ENCODE assay signal across 16 mouse cellular contexts in the genomic region with DNA sequence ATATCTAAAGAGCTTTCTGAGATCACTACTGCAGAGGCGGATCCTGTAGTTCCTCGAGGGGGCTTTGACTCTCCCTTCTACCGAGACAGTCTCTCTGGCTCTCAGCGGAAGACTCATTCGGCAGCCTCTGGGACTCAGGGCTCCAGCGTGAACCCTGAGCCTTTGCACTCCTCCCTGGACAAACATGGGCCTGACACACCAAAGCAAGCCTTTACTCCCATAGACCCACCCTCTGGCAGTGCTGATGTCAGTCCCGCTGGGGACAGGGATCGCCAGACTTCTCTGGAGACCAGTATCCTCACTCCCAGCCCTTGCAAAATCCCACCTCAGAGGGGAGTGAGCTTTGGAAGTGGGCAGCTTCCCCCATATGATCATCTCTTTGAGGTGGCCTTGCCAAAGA. TPM values are rescaled to one million over a fixed set of nuclear protein-coding genes. Genes with fewer than 3 reads are reported as not detected.
"Had no signal": no experiment of that assay in that cellular context is flagged by ENCODE, and none has a peak within 500 bp of the region (broad histone marks: within the 10 kb centered on the region; RNA-seq: fewer than 3 reads in every experiment).

No protein-coding gene starts in this region.

- H3K9me3 ChIP-seq: limb, embryonic 13.5 days; midbrain, embryonic 12.5 days; neural tube, embryonic 15.5 days had no signal

- H3K9ac ChIP-seq: limb, embryonic 13.5 days; midbrain, embryonic 12.5 days; neural tube, embryonic 15.5 days had no signal

- H3K4me3 ChIP-seq: limb, embryonic 13.5 days; midbrain, embryonic 12.5 days; neural tube, embryonic 15.5 days had no signal

- H3K27me3 ChIP-seq: limb, embryonic 13.5 days; midbrain, embryonic 12.5 days; neural tube, embryonic 15.5 days had no signal

- H3K4me1 ChIP-seq: limb, embryonic 13.5 days; midbrain, embryonic 12.5 days; neural tube, embryonic 15.5 days had no signal

- H3K4me2 ChIP-seq: limb, embryonic 13.5 days; midbrain, embryonic 12.5 days; neural tube, embryonic 15.5 days had no signal

- DNase-seq: kidney, adult 18-20 months; kidney, postnatal 10 days; kidney, postnatal 4 days; left cerebral cortex, postnatal 4 days; lung, adult 18-20 months; thymus, adult 18-20 months; thymus, postnatal 14 days had no signal

- H3K27ac ChIP-seq: limb, embryonic 13.5 days; midbrain, embryonic 12.5 days; neural tube, embryonic 15.5 days had no signal

RNA-seq across cellular contexts. Expression of a gene that starts 23.5 kb away (rescaled TPM):
- total RNA-seq: left cerebral cortex, postnatal 4 days; megakaryocyte-erythroid progenitor cell, adult 5-6 weeks; midbrain, postnatal 0 days had no signal

RNA-seq across cellular contexts. Expression of a gene that starts 24.0 kb away (rescaled TPM):
- total RNA-seq: megakaryocyte-erythroid progenitor cell, adult 5-6 weeks had no signal

RNA-seq across cellular contexts. Expression of a gene that starts 54.2 kb away (rescaled TPM):
- total RNA-seq: layer of hippocampus, adult 8-10 months; layer of hippocampus, postnatal 14 days; left cerebral cortex, adult 18-20 months; left cerebral cortex, postnatal 10 days; left cerebral cortex, postnatal 4 days; midbrain, postnatal 0 days had no signal
- polyA plus RNA-seq: midbrain, postnatal 0 days; neural tube, embryonic 15.5 days had no signal
